Mouse (Mus musculus): ENCODE measurements at regions not wholly inside any gene's neighbourhood (a gene's known extent, or its start where the extent isn't known, plus 50 kb on each side); places are given as distances from the start of the nearest gene placed in this dataset.

- H3K4me1 ChIP-seq (ENCODE audit: control insufficient read depth, insufficient read depth, low read length), result no peaks in the 10 kb centered on the region
- H3K27ac ChIP-seq (ENCODE audit: insufficient read depth, low read depth, low read length), result no peak overlapping the region
- TF ChIP-seq CTCF (IDR thresholded peaks at IDR 0.05; ENCODE audit: low read depth, low read length), result no peak
- no peak for TF ChIP-seq POLR2A (IDR thresholded peaks at IDR 0.05; ENCODE audit: borderline replicate concordance, low read depth, low read length)
- no peak overlapping the region for H3K4me3 ChIP-seq (ENCODE audit: insufficient read depth, low read length)
These were observed 251.8 kb upstream of the Trpc7 start for GRCm38 (mm10) chr13:57147623-57148022.

GRCm38 (mm10) chr13:57146708-57147107 is 250.9 kb upstream of the Trpc7 start:
- Histone ChIP-seq H3K4me3 (ENCODE audit: insufficient read depth, low read length) (no peak overlapping the region), H3K4me1 (ENCODE audit: control insufficient read depth, insufficient read depth, low read length) (no peaks in the 10 kb centered on the region), H3K27ac (ENCODE audit: insufficient read depth, low read depth, low read length) (no peak overlapping the region)
- TF ChIP-seq POLR2A (IDR thresholded peaks at IDR 0.05; ENCODE audit: borderline replicate concordance, low read depth, low read length) (no peak), CTCF (IDR thresholded peaks at IDR 0.05; ENCODE audit: low read depth, low read length) (no peak)

DNA sequence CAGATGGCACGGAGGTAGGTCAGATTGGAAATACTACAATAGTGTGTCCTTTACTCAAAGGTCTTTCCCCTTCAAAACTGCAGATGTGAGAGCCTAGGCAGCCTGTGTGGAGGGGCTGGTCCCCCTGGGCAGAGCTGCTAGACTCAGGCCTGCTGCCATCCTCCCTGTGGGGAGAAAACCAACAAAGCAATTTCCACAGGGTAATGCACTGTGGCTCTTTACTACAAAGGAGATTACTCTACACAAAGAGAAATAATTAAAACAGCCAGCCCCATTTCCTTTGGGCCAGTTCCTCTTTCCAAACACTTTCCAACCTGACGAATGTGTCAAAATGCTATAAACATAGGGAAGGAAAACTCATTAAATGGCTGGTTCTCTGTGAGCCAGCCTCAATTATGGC is 250.0 kb upstream of the Trpc7 start:
- H3K4me3 ChIP-seq (ENCODE audit: insufficient read depth, low read length), result no peak overlapping the region
- no peak for TF ChIP-seq CTCF (IDR thresholded peaks at IDR 0.05; ENCODE audit: low read depth, low read length)
- no peak for TF ChIP-seq POLR2A (IDR thresholded peaks at IDR 0.05; ENCODE audit: borderline replicate concordance, low read depth, low read length)
- no peak overlapping the region for H3K27ac ChIP-seq (ENCODE audit: insufficient read depth, low read depth, low read length)
- H3K4me1 ChIP-seq (ENCODE audit: control insufficient read depth, insufficient read depth, low read length), result no peaks in the 10 kb centered on the region

GRCm38 (mm10) chr13:57142851-57143250 is 247.1 kb upstream of the Trpc7 start:
- TF ChIP-seq POLR2A (IDR thresholded peaks at IDR 0.05; ENCODE audit: borderline replicate concordance, low read depth, low read length) (no peak), CTCF (IDR thresholded peaks at IDR 0.05; ENCODE audit: low read depth, low read length) (no peak)
- no peaks in the 10 kb centered on the region for H3K4me1 ChIP-seq (ENCODE audit: control insufficient read depth, insufficient read depth, low read length)
- no peak overlapping the region for H3K4me3 ChIP-seq (ENCODE audit: insufficient read depth, low read length)

DNA sequence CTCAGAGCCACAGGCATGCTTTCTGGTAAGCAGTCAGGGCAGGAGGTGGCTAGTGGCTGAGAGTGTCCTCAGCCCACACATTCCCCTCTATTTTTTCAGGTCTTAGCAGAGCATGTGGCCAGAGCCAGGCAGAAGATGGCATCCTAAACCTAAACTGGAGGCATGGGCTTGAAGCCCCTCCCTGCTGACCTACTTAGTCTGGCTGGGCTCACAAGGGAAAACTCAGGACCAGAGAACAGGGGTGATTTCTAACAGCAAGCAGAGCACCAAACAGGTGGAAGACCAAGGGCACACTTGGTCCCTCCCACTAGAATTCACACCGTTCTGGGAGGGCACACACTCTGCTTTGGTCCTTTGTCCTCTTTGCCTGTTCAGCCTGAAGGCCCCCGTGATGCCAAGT is 246.6 kb upstream of the Trpc7 start:
- no peak for TF ChIP-seq POLR2A (IDR thresholded peaks at IDR 0.05; ENCODE audit: borderline replicate concordance, low read depth, low read length)
- Histone ChIP-seq H3K27ac (ENCODE audit: insufficient read depth, low read depth, low read length) (no peak overlapping the region), H3K4me1 (ENCODE audit: control insufficient read depth, insufficient read depth, low read length) (no peaks in the 10 kb centered on the region)

More at GRCm38 (mm10) chr13:57142851-57143250, 247.1 kb upstream of the Trpc7 start:
- no peak overlapping the region for H3K27ac ChIP-seq (ENCODE audit: insufficient read depth, low read depth, low read length)

DNA sequence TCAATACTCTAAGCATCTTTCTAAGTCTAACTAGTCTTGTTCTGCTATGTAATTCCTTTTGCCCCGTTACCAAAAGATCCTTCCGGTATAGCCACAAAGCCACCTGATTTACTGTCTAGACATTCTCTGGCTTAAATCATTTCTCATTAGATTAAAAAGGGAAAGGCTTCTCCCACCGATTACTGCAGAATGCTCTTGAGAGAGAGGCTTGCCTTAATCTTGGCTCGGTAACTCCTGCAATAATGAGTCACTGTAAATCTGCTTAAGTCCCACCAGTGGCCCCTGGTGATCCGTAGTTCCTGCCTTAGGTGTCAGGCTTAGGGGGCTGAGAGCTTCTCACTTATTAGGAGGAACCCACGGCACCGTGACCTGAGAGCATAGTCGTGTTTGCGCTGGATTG is 220.1 kb upstream of the Trpc7 start:
- TF ChIP-seq CTCF (IDR thresholded peaks at IDR 0.05; ENCODE audit: low read depth, low read length) (no peak), POLR2A (IDR thresholded peaks at IDR 0.05; ENCODE audit: borderline replicate concordance, low read depth, low read length) (no peak)
- Histone ChIP-seq H3K4me3 (ENCODE audit: insufficient read depth, low read length) (no peak overlapping the region), H3K27ac (ENCODE audit: insufficient read depth, low read depth, low read length) (no peak overlapping the region), H3K4me1 (ENCODE audit: control insufficient read depth, insufficient read depth, low read length) (no peaks in the 10 kb centered on the region)

More for the DNA sequence above, 246.6 kb upstream of the Trpc7 start:
- H3K4me3 ChIP-seq (ENCODE audit: insufficient read depth, low read length), result no peak overlapping the region

DNA sequence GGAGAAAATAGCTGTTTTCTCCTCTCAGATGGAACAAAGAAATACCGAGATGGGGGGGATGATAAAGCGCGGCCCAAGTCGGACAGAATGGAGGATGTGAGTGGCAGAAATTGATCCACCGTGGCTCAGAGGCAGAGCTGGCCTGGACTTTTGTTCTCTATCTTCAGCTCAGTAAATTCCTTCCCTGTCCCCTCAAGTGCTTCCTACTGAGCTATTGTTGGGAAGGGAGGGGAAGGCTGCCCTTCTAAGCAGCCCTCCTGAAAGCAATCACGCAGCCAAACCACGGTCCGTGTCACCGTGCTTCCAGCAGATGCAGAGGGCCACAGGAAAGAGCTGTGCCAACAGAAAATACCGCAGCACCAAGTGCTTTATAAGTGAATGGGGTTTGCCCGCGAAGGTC is 212.2 kb upstream of the Trpc7 start:
- Histone ChIP-seq H3K4me3 (ENCODE audit: insufficient read depth, low read length) (no peak overlapping the region), H3K27ac (ENCODE audit: insufficient read depth, low read depth, low read length) (no peak overlapping the region), H3K4me1 (ENCODE audit: control insufficient read depth, insufficient read depth, low read length) (no peaks in the 10 kb centered on the region)
- TF ChIP-seq CTCF (IDR thresholded peaks at IDR 0.05; ENCODE audit: low read depth, low read length), result no peak

DNA sequence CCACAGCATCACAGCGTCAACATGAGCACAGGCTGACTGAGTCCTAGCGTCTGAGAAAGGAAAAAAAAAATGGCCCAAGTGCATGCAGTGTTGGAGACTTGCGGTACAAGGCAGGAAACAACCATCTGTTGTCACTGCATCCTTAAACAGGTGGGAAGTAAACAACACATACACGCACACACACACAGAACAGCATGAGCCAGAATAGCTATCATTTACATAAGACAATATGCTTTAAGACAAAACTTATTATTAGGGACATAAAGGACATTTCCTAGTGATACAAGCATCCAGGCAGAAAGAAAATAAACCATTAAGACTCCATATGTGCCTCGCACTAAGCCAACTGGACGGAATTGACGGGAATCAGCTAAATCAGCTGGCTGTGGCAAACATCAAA is 203.8 kb upstream of the Trpc7 start:
- H3K4me3 ChIP-seq (ENCODE audit: insufficient read depth, low read length), result no peak overlapping the region
- TF ChIP-seq POLR2A (IDR thresholded peaks at IDR 0.05; ENCODE audit: borderline replicate concordance, low read depth, low read length), result no peak
- no peak for TF ChIP-seq CTCF (IDR thresholded peaks at IDR 0.05; ENCODE audit: low read depth, low read length)

GRCm38 (mm10) chr13:57091886-57092285 is 196.1 kb upstream of the Trpc7 start:
- no peak for TF ChIP-seq CTCF (IDR thresholded peaks at IDR 0.05; ENCODE audit: low read depth, low read length)
- TF ChIP-seq POLR2A (IDR thresholded peaks at IDR 0.05; ENCODE audit: borderline replicate concordance, low read depth, low read length), result no peak
- no peak overlapping the region for H3K4me3 ChIP-seq (ENCODE audit: insufficient read depth, low read length)

More for the DNA sequence above, 203.8 kb upstream of the Trpc7 start:
- H3K4me1 ChIP-seq (ENCODE audit: control insufficient read depth, insufficient read depth, low read length), result no peaks in the 10 kb centered on the region
- no peak overlapping the region for H3K27ac ChIP-seq (ENCODE audit: insufficient read depth, low read depth, low read length)

DNA sequence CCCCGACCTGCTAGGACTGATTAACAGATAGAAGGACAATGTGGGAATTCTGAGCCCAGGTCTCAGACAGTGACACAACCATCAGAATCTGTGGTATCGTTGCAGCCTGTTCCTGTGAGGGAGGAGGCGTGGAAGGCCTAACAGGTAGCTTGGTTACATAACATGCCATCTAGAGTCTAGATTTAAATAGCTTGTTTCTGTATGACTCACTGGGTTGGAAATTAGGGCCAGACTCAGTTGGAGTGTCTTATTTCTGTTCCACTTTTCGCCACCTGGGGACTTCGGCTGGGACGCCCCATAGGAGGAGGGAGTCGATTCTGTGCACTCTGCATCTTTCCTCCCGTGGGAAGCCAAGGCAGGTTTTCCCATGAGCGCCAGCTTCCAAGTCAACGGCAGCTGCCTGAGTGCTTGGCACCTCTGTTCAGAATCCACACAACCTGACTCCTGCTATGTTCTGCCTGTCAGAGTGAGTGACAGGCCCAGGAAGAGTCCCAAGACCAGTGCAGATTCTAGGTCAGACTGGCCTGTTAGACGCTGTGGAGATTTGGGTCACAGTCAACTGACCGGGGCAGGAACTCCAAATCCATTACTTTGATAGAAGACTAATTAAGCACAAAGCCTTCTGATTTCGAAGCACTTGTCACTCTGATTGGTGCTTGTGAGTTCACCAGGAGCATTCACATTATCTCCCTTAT is 193.7 kb upstream of the Trpc7 start:
- TF ChIP-seq POLR2A (IDR thresholded peaks at IDR 0.05; ENCODE audit: borderline replicate concordance, low read depth, low read length), result no peak
- no peak for TF ChIP-seq CTCF (IDR thresholded peaks at IDR 0.05; ENCODE audit: low read depth, low read length)
- Histone ChIP-seq H3K27ac (ENCODE audit: insufficient read depth, low read depth, low read length) (no peak overlapping the region), H3K4me1 (ENCODE audit: control insufficient read depth, insufficient read depth, low read length) (no peaks in the 10 kb centered on the region), H3K4me3 (ENCODE audit: insufficient read depth, low read length) (no peak overlapping the region)

More at GRCm38 (mm10) chr13:57091886-57092285, 196.1 kb upstream of the Trpc7 start:
- H3K4me1 ChIP-seq (ENCODE audit: control insufficient read depth, insufficient read depth, low read length), result no peaks in the 10 kb centered on the region
- H3K27ac ChIP-seq (ENCODE audit: insufficient read depth, low read depth, low read length), result no peak overlapping the region

Data from bone marrow macrophage, adult 2 months (primary cell).